Mouse (Mus musculus): Measurements from ENCODE around the gene Hif3a. TPM values are rescaled to one million over a fixed set of nuclear protein-coding genes. Genes with fewer than 3 reads are reported as not detected.

Gene Hif3a
- total RNA-seq, 2 experiments from 2014 or later = 1.6 to 2.7 TPM

DNA sequence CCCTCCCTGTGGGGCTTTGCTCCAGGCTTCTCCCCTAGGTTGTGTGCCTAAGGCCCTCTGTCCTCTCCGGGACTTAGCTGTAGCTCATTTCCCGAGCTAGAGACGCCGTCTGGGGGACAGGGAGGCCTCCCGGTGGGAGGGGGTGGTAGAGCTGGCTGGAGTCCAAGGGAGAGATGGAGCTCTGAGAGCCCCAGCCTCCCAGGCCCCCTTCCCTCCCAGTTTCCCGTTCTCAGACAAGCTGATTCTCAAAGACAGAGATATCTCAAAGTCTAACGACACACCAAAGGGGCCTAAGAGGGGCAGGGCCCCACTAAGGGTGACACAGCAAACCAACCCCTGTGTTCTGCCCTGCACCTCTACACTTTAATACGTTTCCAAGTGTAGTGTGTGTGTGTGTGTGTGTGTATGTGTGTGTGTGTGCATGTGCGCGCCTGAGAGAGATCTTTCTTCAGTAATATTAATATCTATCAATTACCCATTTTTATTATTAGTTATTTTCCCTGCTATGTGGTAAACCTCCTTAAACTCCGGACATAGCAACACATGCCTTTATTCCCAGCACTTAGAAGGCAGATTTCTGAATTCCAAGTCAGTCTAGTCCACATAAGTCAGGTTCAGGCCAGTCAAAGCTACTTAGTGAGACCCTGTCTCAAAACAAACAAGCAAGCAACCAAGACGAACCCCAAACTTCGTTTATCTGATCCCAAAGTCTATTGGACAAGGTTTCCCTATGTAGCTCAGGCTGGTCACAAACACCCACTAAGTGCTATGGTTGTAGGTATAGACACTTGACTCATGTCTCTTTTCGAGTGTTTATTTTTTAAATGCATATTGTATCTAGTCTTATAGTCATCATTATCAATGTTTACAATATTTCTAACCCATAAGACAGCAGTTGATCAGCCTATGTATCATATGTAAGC lies 5.4 kb downstream of the Hif3a start:
- no peak for DNase-seq

GRCm38 (mm10) chr7:17056081-17056581 lies 6.1 kb downstream of the Hif3a start:
- peak; percentile 82 to 89 for DNase-seq

GRCm38 (mm10) chr7:17055287-17055946 lies 6.8 kb downstream of the Hif3a start:
- DNase-seq = no peak

DNA sequence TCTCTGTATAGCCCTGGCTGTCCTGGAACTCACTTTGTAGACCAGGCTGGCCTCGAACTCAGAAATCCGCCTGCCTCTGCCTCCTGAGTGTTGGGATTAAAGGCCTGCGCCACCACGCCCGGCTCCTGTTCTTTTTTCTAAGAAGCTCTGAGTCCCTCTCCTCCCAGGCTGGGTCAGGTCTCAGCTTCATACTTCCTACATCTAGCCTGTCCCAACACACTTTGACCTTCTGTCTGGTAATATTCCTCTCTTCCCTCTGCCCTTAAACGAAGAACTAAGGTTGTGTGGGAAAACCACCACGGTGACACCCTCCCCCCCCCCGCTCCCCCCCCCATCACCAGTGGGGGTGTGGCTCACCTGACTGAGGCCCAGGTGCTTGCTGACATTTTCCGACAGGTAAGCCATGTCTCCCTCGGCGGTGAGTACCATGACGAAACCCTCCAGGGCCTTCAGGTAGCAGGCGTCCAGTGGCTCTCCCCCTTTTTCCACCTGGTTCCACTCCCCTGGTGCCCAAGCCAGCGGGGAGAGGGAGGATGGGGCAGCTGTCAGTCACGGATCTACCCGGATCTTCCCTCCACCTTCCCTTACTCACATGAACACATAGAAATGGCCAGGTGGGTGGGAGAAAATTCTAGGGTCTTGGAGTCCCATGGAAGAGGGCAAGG lies 7.8 kb downstream of the Hif3a start:
- DNase-seq = no peak

DNA sequence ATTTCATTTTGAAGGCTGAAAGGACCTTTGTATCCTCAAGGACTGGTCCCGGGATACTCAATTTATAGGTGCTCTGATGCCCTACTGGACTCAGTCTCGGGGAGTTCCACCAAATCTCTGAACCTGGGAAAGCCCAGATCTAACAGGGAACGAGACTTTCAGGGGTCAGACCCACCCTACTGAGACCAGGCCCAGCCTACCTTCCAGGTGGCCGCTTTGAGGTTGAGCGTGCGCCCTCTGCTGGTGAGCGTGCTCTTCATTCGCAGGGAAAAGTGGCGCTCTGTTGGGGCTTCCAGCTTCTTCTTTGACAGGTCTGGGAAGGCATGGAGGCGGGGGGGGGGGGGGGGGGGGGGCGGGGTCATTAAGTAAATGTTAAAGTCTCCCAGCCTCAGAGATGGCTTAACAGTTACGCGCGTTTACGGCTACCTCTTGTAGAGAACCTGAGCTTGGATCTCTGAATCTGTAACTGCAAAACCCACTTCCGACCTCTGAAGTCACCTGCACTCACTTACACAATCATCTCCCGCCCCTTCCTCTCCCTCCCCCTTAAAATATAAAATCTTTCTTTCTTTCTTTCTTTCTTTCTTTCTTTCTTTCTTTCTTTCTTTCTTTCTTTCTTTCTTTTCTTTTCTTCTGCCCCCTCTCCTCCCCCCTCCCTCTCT lies 11.2 kb downstream of the Hif3a start:
- peak; percentile 71 to 74 for DNase-seq

DNA sequence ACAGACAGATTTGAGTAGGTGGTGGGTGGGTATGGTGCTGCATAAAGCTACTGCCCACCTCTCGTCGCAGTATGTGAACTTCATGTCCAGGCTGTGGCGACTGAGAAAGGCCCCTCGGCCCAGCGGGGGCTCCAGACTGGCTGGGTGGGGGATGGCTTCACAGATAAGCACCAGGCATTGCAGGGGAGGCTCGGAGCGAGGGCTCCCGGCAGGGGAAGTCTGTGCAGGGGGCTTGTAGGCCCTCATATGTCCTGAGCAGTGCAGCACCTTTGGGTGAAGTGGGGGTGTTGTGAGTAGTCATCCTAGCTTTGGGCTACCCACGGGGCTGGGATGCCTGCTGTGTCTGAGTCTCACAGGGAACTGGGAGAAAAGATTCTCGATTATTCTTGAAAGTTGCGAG lies 11.7 kb downstream of the Hif3a start:
- DNase-seq = no peak

DNA sequence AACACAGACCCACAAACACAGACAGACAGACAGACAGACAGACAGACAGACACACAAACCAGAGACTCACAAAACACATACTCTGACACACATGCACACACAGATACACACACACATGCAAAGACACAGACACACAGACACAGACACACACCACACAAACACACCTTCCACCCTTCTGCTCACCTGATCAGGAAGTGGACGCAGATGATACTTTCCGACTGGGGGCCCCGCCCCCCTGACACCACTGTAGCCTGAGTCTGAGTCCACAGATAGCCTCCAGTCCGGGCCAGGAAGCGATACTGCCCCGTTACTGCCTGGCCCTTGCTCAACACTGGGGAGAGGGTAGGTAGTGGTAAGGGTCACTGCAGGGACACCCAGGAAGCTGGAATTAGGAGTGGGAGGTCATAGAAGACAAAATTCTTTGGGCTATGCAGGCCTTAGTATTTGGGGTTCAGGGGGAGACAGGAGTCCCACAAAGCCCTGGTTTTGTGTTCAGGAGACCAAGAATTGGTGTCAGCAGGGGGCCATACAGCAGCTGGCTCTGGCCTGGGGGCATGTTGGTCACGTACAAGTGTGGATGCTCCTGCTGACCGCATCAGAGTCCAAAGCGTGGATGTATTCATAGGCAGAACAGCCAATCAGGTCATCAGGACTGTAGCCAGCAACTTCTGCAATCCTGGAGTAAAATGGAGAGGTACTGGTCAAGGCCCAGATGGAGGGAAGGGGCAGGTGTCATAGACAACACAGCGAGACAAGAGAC lies 13.6 kb downstream of the Hif3a start:
- DNase-seq = no peak

- no peak for DNase-seq
These were observed 15.1 kb downstream of the Hif3a start for GRCm38 (mm10) chr7:17047041-17047682.

DNA sequence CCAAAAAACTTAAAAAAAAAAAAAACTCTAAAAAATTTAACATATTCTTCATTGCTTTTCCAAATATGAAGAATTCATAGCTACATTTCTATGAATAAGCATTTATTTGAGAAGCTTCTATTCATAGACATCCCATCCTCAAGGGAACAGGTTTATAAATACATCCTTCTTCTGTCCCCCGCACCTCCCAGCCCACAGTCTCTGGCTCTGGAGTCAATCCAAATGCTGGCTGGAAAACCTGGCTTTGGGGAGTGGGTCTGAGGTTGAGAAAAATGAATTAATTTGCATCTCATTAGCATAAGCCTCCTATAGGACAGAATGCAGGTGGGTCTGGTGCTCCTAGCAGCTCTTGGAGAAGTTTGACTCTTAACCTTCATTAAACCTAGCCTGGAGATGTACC lies 16.5 kb downstream of the Hif3a start:
- DNase-seq = no peak

DNA sequence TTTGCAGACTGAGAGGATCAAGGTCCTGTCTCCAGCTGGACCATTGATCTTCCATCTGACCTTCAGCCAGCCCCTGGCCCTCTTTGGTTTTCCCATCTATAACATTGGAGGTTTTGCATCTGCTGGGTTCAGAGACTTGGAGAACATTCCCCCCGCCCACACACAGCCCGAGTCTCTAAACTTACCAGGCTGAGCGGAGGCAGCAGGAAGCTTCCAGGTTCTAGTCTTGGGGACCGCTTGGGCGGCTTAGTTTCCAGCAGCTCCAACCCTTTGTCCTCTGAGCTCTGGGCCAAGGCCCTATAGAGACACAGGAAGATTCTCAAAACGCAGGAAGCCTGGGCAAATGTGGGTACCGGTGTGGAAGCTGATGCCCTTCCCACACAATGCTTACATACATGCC lies 22.9 kb downstream of the Hif3a start:
- DNase-seq = no peak

- no peak for DNase-seq
These were observed 24.1 kb downstream of the Hif3a start for GRCm38 (mm10) chr7:17038018-17038695.

GRCm38 (mm10) chr7:17030239-17030638 lies 32.0 kb downstream of the Hif3a start:
- DNase-seq = no peak

- no peak for DNase-seq
These were observed 33.3 kb downstream of the Hif3a start for GRCm38 (mm10) chr7:17028923-17029322.

- peak; percentile 93 to 94 for DNase-seq
These were observed 34.5 kb downstream of the Hif3a start, which contains the start of gene Ppp5c for GRCm38 (mm10) chr7:17027588-17028343. TSS of gene Ppp5c (minus strand) at chr7:17027924.

DNA sequence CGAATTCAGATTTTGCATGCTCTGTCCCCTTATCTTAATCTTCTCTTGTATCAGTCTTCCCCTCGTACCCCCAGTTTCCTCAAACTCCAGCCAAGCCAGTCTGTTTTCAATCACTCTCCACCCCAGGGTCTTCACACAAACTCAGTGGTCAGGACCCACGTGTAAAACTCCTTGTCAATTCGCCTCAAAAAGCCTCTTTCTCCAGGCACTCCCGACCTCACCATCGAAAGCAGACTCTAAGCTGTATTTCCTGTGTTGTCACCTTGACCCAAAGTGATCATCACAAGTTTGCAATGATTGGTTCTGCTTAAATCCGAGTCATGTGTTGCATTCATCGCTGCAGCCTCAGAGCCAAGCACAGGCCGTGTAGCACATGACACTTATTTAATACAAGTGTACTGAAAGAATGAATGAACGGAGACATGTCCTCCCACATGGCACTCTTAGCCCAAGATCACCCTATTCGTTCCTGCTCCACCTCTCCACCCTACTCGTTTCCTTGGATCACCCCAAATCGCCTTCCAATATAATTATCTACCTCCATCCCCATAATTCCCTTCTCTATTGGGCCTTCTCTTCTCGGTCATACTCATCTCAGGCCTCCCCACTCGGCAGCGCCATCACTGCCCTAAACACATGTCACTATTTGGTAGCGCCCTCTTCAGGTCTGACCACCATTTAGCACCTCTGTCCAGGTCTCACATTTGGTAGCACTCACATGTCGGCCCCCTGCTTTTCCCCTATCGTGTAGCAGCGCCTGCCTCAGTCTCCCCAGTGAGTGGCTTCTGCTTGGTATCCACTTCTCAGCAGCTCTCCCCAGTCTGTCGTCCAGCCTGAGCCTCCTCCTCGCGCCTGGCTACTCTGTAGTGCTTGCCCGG lies 35.3 kb downstream of the Hif3a start:
- DNase-seq = no peak

DNA sequence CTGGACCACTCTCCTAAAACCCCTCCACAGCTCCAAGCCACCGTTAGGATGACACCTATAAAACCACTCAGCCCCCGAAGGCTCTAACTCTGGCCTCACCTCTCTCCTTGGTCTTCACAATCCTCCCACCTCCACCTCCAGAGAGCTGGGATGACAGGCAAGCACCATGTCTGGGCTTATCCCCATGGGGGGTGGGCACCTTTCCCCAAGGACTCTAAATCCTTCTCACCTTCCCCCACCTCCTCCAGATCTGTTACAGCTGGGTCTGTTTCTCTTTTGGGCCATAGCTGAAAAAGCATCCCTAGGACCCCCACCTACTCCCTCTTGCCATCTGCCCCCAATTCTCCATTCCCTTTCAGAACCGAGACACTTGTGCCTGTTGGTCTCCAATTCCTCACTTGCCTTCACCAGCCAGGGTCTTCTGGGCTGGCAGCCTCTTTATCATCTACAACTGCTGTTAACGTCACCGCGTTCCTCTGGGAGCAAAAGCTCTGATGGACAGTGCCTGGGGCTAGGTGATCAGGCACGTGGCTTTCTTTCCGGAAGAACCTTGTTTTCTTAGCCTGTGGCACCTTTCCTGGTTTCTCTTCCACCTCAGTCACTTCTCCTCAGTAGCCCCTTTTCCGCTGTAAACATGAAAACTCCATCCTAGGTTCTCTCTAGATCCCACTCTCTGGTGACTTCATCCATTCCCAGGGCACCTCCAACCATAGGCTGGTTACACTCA lies 36.2 kb downstream of the Hif3a start:
- no peak for DNase-seq

DNA sequence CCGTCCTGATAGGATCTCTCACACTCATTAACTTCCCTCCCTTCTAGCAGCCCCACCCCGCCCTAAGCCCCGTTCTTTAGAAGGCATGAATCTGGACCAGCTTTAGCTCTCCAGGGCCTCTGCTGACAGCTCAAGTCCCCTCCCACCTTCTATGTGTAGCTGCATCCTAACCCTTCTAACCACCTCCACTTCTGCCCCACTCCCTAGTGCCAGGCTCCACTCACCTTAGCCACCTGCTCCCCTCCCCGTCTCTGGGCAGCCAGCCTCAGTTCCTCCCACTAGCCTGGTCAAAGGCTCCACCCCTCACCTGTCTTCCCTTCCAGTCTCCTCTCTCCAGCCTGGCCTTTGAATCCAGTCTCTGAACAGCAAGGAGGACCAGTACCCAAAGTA lies 36.7 kb downstream of the Hif3a start:
- no peak for DNase-seq

Measured in adrenal gland, postnatal 36 days (tissue).